Mouse (Mus musculus) lung, postnatal 10 days (tissue): Measurements from ENCODE around the gene Nkapl.
"Not testable (repeated sequence)": the region's sequence is repeated elsewhere in the genome, so short reads cannot be mapped to it uniquely, and the experiment has no call there.

Experiments used
- DNase-seq: peaks from one replicate; pipeline ENCODE4 v3.0.0; 2021

Gene Nkapl

GRCm38 (mm10) chr13:21468061-21469019 is at the start of gene Nkapl:
Nkapl (minus strand) TSS chr13:21468509.
- peak; percentile 88 for DNase-seq

GRCm38 (mm10) chr13:21506221-21506649 is 37.9 kb upstream of the Nkapl start:
- DNase-seq: peak; percentile 90

GRCm38 (mm10) chr13:21502296-21502695 is 34.0 kb upstream of the Nkapl start:
- DNase-seq: no peak

- not testable (repeated sequence) for DNase-seq
These were observed 32.9 kb upstream of the Nkapl start, which contains the start of gene Gm11273 for GRCm38 (mm10) chr13:21501182-21501581. Gm11273 (minus strand) TSS chr13:21501418.

- no peak for DNase-seq
These were observed 26.8 kb upstream of the Nkapl start, which contains the start of gene AK157302 for GRCm38 (mm10) chr13:21495080-21495479. AK157302 (plus strand) TSS chr13:21495223.

- DNase-seq: no peak
These were observed 24.5 kb upstream of the Nkapl start for GRCm38 (mm10) chr13:21492847-21493246.

- DNase-seq: no peak
These were observed 18.6 kb upstream of the Nkapl start for GRCm38 (mm10) chr13:21486881-21487280.

GRCm38 (mm10) chr13:21478759-21479670 is 10.7 kb upstream of the Nkapl start, which contains the start of the genes Zkscan4 and Gm10065:
Zkscan4 (plus strand) TSS chr13:21478907.
Gm10065 (minus strand) TSS chr13:21479441.
- peak; percentile 84 for DNase-seq

- no peak for DNase-seq
These were observed 4.1 kb upstream of the Nkapl start for GRCm38 (mm10) chr13:21472427-21472826.

GRCm38 (mm10) chr13:21469097-21469496 is 788 bp upstream of the Nkapl start:
- no peak for DNase-seq

GRCm38 (mm10) chr13:21467336-21467735 is 973 bp downstream of the Nkapl start:
- DNase-seq: no peak

- DNase-seq: not testable (repeated sequence)
These were observed 5.8 kb downstream of the Nkapl start for GRCm38 (mm10) chr13:21462516-21462915.

- DNase-seq: peak; percentile 46
These were observed 12.0 kb downstream of the Nkapl start for GRCm38 (mm10) chr13:21456347-21456746.

GRCm38 (mm10) chr13:21454133-21454532 is 14.2 kb downstream of the Nkapl start:
- DNase-seq: no peak

- peak; percentile 87 for DNase-seq
These were observed 14.9 kb downstream of the Nkapl start, which contains the start of gene Zscan26 for GRCm38 (mm10) chr13:21453449-21453848. Zscan26 (minus strand) TSS chr13:21453730.

- no peak for DNase-seq
These were observed 15.3 kb downstream of the Nkapl start for GRCm38 (mm10) chr13:21453042-21453441.

- no peak for DNase-seq
These were observed 20.3 kb downstream of the Nkapl start for GRCm38 (mm10) chr13:21447856-21448614.

GRCm38 (mm10) chr13:21446796-21447195 is 21.5 kb downstream of the Nkapl start:
- DNase-seq: no peak

GRCm38 (mm10) chr13:21441207-21441572 is 27.1 kb downstream of the Nkapl start:
- DNase-seq: no peak

- peak; percentile 73 for DNase-seq
These were observed 27.7 kb downstream of the Nkapl start, which contains the start of gene Pgbd1 for GRCm38 (mm10) chr13:21440503-21441206. Pgbd1 (minus strand) TSS chr13:21441058.

GRCm38 (mm10) chr13:21435476-21435875 is 32.8 kb downstream of the Nkapl start:
- DNase-seq: no peak
